23 mouse cellular contexts compared by ENCODE assay signal in the genomic region with DNA sequence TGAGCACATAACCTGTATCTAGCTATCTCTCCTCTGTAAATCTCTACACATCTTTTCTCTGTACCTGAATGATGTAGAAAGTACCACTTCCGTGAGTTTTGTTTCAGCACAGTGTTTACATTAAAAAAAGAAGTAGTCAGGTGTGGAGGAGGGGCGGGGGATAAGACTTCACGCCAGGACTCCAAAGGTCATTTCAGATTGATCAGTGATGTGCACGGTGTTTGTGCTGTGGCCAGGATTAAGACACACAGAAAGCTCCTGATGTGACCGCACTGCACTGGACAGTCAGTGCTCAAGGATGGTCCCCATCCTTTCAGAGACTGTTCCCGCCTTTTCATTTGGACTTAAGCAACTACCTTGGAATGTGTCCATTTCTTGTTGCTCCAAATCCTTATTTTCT. TPM values are rescaled to one million over a fixed set of nuclear protein-coding genes. Genes with fewer than 3 reads are reported as not detected.
"Had no signal": no experiment of that assay in that cellular context is flagged by ENCODE, and none has a peak within 500 bp of the region (broad histone marks: within the 10 kb centered on the region; RNA-seq: fewer than 3 reads in every experiment).

No protein-coding gene starts in this region.

- H3K4me1 ChIP-seq: limb, embryonic 15.5 days had no signal

- DNase-seq: forebrain, postnatal 0 days; gastrocnemius, postnatal 14 days; gastrocnemius, postnatal 36 days; heart, adult 18-20 months; heart, postnatal 10 days; heart, postnatal 36 days; kidney, adult 11 months; kidney, adult 8-10 months; kidney, postnatal 10 days; kidney, postnatal 25 days; layer of hippocampus, adult 9-11 months; layer of hippocampus, postnatal 36 days; left cerebral cortex, postnatal 4 days; liver, embryonic 13.5 days had no signal

- H3K27ac ChIP-seq: heart, embryonic 10.5 days; hindbrain, embryonic 13.5 days; hindbrain, embryonic 15.5 days; hindbrain, postnatal 0 days; limb, embryonic 13.5 days; limb, embryonic 15.5 days; liver, embryonic 13.5 days; liver, embryonic 15.5 days had no signal

- H3K4me2 ChIP-seq: heart, embryonic 12.5 days; hindbrain, embryonic 13.5 days; hindbrain, embryonic 15.5 days; limb, embryonic 13.5 days; limb, embryonic 15.5 days; liver, embryonic 13.5 days; liver, embryonic 15.5 days had no signal

- H3K9me3 ChIP-seq: heart, embryonic 10.5 days; heart, embryonic 12.5 days; hindbrain, embryonic 13.5 days; hindbrain, embryonic 15.5 days; limb, embryonic 13.5 days; limb, embryonic 15.5 days; liver, embryonic 13.5 days; liver, embryonic 15.5 days had no signal

- H3K27me3 ChIP-seq: heart, embryonic 12.5 days; hindbrain, embryonic 15.5 days; limb, embryonic 15.5 days had no signal

- H3K4me3 ChIP-seq: heart, embryonic 10.5 days; heart, embryonic 12.5 days; hindbrain, embryonic 13.5 days; hindbrain, embryonic 15.5 days; limb, embryonic 13.5 days; limb, embryonic 15.5 days; liver, embryonic 13.5 days; liver, embryonic 15.5 days had no signal

- H3K36me3 ChIP-seq: heart, embryonic 10.5 days; heart, embryonic 12.5 days; hindbrain, embryonic 13.5 days; hindbrain, embryonic 15.5 days; limb, embryonic 13.5 days; limb, embryonic 15.5 days; liver, embryonic 13.5 days; liver, embryonic 15.5 days had no signal

- ATAC-seq: forebrain, postnatal 0 days; hindbrain, postnatal 0 days had no signal

- H3K9ac ChIP-seq: forebrain, postnatal 0 days; heart, embryonic 12.5 days; hindbrain, embryonic 13.5 days; hindbrain, embryonic 15.5 days; limb, embryonic 13.5 days; limb, embryonic 15.5 days; liver, embryonic 13.5 days; liver, embryonic 15.5 days had no signal

RNA-seq across cellular contexts. Expression of a gene that starts 15.2 kb away (rescaled TPM):
- total RNA-seq: hematopoietic stem cell, adult 5-6 weeks; hindbrain, postnatal 0 days had no signal
